Mouse (Mus musculus): ENCODE data around the gene Ebf3. TPM values are rescaled to one million over a fixed set of nuclear protein-coding genes. Genes with fewer than 3 reads are reported as not detected.

Ebf3 gene
- 1 to 10 TPM; 8.0 to 8.1 TPM for total RNA-seq (2021)

DNA sequence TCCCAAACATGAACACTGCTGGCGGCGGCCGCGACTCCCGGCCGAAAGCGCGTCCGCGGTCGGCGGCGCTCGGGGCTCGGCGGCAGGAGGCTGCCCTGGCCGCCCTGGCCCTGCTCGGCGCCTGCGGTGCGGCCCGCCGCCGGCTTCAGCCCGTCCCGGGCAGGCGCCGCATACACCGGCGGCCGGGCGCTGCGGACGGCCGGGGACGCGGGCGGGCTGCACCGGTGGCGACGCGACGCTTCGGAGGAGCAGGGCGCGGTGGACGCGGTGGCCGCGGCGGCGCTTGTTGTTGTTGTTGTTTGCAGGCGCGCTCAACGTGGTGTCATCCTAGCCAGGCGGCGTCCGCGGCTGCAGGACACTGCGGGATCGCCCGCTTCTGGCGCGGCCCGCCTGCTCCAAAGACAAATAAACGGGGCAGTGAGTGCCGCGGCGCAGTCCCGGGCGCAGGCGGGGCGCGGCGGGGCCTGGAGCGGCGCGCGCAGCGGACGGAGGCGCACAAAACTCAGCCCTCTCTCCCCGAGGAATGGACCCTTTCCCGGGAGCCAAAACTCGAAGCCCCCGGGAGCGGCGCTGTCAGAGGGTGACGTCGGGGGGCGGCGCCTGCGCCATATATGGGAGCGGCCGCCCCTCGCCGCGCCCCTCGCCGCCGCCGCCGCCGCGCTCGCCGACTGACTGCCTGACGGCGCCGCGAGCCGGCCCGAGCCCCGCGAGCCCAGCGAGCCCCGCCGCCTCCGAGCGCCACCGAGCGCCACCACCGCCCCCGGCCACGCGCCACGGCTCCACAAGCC lies at the start of gene Ebf3:
Gene Ebf3 (minus strand): TSS at position 542 of the 788 bp plus-strand sequence.
- DNase-seq: peak; percentile 91 to 92
- intact Hi-C loops (cut with DNase I): loop anchor here (5.0 to 10.0 kb wide), 2 partner anchors 419 to 467 kb away; partner anchors contain the start of gene Mgmt

- intact Hi-C loops (cut with DNase I): no loop called here
- DNase-seq: peak; percentile 6 to 7
Measured at GRCm38 (mm10) chr7:137346860-137347259, 32.6 kb upstream of the Ebf3 start.

DNA sequence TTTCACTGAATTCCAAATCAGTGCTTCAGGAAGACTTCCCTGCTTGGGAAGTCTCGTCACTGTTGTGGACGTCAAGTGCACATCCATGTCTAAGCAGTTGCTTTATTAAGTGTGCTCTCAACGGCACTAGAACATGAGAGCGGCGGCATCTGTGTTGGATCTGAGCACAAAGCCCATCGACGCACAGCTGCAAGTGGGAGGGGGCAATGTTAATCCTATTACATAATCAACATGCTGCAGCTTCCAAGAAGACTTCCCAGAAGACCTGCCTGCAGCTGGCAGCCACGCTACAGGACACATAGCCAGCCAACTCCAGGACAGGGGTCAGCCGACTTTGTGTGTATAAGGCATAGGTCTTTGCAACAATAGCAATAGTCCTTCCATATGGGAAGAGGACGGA lies 31.8 kb upstream of the Ebf3 start:
- intact Hi-C loops (cut with DNase I): no loop called here
- peak; percentile 5 to 33 for DNase-seq

- no peak for DNase-seq
- intact Hi-C loops (cut with DNase I): no loop called here
Measured at GRCm38 (mm10) chr7:137333951-137334350, 19.7 kb upstream of the Ebf3 start.

DNA sequence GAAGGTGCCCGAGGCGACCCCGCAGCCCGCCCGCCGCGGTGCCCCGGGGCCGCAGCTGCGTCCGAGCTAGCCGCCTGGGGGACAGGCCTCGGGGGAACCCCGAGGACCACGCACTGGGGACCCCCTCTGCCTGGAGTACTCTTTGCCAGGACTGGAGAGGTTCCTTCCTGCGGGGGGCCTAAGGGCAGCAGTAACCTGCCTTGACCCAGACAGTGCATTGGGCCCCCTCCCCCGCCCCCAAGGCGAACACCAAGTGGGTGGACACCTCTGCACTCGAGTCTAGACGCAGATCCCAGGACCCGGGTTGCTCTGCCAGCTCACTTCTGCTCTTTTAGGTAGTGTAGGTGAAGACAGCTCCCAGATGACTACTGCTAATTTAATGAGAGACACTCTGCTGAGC lies 8.7 kb upstream of the Ebf3 start:
- DNase-seq: no peak
- intact Hi-C loops (cut with DNase I): loop anchor here (5.0 kb wide), 2 partner anchors 1026 to 1531 kb away; no protein-coding TSS in a partner anchor

- DNase-seq: peak in 1 of 2 experiments; percentile 8
- intact Hi-C loops (cut with DNase I): loop anchor here (1.0 to 5.0 kb wide), 6 partner anchors 75 to 1530 kb away; no protein-coding TSS in a partner anchor
Measured at GRCm38 (mm10) chr7:137321961-137322784, 7.9 kb upstream of the Ebf3 start.

DNA sequence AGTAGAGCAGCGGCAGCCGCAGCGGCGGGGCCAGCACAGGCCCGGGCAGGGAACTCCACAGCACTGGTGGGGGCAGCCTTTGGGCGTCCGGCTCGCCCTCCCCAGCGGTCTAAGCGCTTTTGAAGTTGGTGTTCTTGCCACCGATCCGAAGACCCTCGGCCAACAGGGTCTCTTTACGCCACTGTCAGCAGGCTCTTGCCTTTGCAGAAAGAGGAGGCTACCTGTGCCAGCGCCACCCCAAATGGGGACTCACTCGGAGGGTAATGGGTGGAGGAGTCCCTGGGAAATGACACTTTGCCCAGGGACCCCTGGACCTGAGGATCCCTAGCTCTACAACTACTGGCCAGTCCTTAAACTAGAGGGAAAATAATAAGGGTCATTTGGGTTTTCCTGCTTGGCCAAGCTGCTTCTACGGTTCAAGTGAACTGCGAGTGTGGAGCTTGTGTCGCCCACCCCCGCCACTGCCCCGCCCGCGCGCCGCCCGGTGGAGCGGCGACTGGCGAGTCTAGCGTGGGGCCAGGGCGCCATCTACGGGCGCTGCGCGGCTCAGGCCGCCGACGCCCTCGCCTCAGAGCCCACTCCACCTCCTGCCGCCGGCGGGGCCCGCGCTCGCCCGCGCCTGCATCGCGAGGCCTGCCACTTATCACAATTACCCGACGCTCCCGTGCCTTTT lies 7.0 kb upstream of the Ebf3 start:
- intact Hi-C loops (cut with DNase I): loop anchor here (1.0 to 5.0 kb wide), 6 partner anchors 74 to 1529 kb away; no protein-coding TSS in a partner anchor
- peak; percentile 76 to 78 for DNase-seq

- no peak for DNase-seq
- intact Hi-C loops (cut with DNase I): loop anchor here (2.0 to 5.0 kb wide), 5 partner anchors 74 to 1528 kb away; no protein-coding TSS in a partner anchor
Measured at GRCm38 (mm10) chr7:137320320-137320719, 6.1 kb upstream of the Ebf3 start.

DNA sequence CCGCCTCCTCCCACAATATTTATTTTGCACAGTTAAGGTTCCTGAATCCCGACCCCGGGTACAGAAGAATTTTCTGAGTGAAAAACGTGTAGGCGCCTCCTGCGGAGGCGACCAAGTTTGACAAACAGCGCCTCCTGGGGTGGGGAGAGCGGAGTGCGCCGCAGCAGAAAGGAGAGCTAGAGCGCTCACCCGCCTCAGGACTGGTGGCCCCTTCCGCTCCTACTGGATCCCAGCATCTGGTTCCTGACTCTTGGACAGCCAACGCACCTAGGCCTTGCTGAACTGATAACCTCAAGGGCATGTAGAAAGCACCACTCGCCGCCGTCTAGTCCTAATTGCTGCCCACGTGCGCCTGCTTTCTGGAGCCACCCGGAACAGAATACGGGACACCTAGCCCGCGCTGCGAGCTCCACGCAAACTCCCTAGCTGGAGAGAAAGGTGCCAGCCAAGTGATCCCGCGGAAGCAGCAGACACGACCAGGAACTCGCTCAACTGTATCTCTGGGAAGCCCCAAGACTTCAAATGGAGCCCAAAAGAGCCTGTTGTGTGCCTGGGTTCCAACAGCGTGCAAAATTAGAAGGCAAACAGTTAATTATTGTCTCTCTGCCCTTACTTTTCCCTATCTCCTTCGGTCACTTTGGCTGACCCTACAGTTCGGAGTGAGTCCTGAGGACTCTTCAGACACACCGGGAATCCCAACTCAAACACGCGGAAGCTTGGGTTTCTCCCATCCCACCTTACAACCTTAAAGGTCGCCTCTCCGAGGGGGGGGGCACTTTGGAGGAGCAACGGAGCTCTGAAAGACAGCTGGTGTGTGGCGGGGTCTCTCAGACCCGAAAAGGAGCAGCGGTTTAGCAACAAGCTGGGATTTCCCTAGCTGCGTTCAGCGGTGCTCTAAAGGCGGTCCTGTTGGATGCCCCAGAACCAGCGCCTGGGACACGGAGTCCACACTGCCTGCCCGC lies 5.0 kb upstream of the Ebf3 start:
- intact Hi-C loops (cut with DNase I): loop anchor here (5.0 to 10.0 kb wide), 4 partner anchors 232 to 1257 kb away; partner anchors contain the start of gene Mgmt
- peak; percentile 76 to 77 for DNase-seq

GRCm38 (mm10) chr7:137318383-137318775 lies 4.1 kb upstream of the Ebf3 start:
- no peak for DNase-seq
- intact Hi-C loops (cut with DNase I): loop anchor here (5.0 to 10.0 kb wide), 4 partner anchors 231 to 1256 kb away; partner anchors contain the start of gene Mgmt

DNA sequence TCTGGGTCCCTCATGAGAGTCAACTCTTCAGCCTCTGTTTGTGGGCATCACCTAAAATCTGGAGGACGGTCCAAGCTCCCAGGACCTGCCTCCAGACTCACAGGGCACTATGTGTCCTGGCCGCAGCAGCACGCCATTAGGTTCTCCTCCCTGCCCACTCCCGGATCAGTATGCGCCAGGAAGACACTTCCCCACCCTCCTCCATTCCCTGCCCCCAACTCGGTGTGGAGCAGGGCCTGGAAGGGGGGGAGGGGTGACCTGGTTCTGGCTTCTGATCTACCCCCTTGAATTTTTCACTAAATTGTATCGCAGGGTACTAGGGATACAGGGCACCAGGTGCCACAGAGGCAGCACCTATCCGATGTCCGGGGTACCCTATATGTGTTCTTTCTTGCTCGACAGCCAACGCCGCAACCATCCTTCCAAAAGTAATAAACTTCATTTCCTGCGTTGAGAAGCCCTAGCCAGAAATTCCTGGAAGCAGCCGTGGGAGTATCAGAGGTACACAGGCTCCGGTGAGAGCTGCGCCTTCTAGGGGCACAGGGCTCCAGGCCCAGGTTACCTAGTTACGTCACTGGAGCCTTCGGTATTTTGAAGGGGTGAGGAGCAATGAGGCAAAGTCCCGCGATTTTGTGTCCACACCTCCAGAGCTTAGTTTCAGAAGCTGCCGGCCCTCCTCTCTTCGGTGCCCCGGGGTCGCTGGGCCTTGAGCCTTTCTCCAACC lies 3.6 kb upstream of the Ebf3 start:
- intact Hi-C loops (cut with DNase I): loop anchor here (5.0 to 10.0 kb wide), 4 partner anchors 231 to 1256 kb away; partner anchors contain the start of gene Mgmt
- DNase-seq: peak in 1 of 2 experiments; percentile 6

DNA sequence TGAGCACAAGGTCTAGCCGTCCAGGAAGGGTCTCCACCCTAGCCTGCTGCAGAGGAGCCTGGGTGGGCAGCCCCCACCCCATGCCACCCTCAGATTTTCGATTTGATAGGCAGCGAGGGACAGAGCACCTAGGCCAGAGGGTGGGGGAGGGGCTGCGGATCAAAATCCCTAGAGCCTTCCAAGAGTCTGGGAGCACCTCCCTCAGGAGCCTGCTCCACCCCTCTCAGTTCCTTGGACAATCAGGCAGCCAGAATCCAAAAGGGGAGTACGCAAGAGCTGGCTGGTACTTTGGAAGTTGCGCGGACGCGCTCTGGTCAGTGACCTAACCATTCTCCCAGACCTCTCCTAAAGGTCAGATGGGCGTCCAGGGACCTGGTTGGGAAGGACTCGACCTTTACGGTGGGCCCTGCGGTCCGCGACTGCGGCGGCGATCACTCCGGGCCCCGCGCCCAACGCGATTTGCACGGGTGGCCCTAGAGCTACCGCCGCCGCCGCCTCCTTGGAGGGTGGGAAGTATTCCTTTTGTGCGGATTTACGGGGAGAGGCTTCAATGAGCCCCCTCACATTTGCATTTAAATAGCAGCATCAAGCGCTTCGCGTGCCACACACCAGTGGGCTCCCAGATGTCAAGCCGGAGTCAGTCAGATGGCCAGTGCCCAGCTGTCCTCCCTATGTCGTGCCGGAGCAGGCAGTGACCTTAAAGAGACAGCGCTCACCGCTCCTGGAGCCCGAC lies 2.8 kb upstream of the Ebf3 start:
- intact Hi-C loops (cut with DNase I): loop anchor here (5.0 to 10.0 kb wide), 4 partner anchors 230 to 1255 kb away; partner anchors contain the start of gene Mgmt
- DNase-seq: peak in 1 of 2 experiments; percentile 21

DNA sequence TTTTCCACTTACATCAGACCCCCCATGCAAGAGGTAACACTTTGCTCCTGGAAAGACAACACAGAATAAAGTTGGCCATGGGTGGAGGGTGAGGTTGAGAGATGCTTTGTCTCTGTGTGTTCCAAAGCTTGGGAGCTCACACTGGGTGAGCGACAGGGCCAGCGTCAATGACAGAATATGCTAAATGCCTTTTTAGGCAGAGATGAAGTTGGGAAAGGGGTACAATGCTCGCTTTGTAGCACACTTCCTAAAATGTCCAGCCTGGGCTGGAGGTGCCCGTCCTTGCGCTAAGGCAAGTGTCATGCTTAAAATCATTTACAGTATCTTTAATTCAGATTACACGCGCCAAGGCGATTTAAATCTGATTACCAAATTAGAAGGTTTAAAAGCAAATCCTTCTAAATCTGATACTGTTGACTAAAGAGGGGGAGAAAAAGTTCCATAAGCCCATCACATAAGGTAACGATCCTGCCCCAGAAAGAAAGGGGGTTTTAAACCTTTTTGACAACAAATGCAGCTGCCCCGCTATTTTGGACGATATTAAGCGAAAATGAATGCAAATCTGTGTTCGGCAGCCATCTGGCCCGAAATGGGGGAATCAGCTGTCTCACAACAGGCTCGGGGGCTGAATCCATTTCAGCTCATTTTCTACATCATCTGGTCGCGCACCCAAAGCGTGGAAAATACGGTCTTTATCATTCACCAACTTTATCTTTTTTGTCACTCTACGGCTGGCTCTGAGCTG lies 2.1 kb upstream of the Ebf3 start:
- no peak for DNase-seq
- intact Hi-C loops (cut with DNase I): loop anchor here (5.0 to 10.0 kb wide), 4 partner anchors 229 to 1254 kb away; partner anchors contain the start of gene Mgmt

DNA sequence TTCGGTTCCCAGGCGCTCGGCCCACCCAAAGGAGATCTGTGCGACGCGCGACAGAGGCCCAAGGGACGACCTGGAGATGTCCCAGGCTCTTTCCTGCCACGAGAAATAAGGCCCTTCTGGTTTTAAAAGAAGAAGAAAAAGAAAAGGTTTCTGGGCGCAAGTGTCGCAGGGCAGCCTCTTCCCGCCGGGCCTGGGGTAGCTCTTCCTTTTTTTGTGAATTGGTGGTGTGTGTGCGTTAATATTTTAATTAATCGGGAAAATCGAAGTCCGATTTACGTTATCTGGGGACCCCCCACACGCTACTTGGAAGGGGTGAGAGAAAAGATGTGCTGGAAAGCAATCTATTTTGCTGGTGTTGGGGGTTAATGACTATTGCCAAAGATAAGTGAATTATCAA lies 1.3 kb upstream of the Ebf3 start:
- DNase-seq: no peak
- intact Hi-C loops (cut with DNase I): loop anchor here (5.0 to 10.0 kb wide), 4 partner anchors 228 to 1253 kb away; partner anchors contain the start of gene Mgmt

DNA sequence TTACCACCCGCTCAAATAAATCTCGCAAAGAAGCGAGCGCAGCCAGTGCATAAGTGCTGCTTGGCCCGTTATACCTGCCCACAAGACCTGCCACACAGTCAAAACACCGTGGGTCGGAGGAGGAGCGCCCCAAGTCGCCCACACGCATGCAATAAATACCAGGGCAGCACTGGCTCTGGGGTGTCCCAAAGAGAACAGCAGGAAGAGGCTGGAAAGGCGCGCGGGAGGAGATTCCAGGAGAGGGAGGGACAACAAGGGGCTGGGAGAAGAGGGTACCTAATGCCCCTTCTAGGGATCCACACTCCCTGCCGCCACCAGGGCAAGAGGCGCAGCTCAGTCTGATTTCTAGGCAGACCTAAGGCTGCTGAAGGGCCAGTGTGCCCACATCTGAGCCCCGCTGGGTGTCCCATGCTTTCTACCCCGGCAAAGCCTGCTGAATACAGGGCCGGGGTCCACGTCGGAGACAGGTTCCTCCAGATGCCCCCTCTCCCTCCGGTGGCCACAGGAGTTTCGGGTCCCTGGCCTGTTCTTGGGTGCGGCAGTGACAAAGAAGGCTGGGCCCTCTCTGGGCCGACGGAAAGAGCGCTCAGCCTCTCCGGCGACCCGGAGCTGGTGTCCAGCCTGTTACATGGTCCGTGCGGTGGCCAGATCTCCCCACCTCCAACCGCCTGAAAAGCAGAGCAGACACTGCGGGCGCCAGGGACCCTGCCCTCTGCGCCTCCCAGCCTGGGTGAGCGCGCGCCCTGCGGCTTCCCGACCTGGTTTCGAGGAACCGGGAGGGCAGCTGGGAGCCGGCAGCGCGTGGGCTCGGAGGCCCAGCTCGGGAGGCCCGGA lies 682 bp upstream of the Ebf3 start:
- DNase-seq: peak in 1 of 2 experiments; percentile 40
- intact Hi-C loops (cut with DNase I): loop anchor here (5.0 to 10.0 kb wide), 5 partner anchors 228 to 1253 kb away; partner anchors contain the start of gene Mgmt

Data from heart, postnatal 36 days (tissue).